Mouse (Mus musculus): ENCODE data around the gene St8sia2.

The St8sia2 gene

DNA sequence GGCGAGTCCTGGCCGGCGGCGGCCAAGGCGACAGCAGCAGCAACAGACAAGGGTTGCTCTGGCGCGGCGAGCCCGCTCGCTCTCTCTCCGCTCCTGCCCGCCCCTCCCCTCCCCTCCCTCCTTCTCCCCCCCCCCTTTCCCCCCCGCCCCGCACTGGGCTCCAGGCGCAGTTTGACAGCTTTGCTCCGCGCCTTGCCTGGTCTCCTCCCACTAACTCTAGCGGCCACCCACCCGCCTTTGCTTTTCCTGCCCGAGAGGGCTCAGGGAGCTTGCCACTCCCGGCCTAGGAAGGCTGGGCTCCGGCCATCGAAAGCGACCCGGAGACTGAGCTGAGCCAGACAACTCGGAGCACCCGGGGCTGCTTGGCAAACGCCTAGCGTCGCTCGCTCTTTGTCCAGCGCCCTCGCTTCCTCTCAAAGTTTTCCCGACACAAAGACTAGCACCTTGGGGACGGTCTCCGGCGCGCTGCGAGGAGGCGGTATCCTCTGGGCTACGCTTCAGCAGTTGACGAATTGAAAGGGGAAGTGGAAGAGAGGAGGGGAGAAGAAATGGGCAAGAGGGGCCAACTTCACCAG, at the start of gene St8sia2:
TSS of gene St8sia2 (minus strand) at position 90 of the 575 bp plus-strand sequence.
- DNase-seq (ENCODE audit: low spot score) = peak; percentile 72

DNA sequence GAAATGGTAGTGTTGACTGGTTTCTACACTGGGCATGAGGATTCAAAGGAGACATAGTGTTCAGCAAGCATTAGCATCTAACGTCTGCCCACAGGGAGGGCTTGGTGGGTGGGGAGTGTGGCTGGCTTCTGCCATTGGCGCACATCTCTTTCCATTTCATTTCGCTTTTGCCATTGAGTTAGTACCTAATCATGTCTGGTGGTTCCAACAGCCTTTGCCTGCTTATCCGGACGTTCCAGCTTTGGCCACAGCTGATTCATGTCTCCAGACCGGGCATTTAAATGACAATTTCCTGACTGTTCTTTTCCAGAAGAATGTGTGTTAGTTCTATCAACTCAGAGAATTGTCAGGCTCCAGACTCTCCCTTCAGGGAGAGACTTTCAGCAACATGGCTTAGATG, 47.6 kb upstream of the St8sia2 start:
- no peak for DNase-seq (ENCODE audit: low spot score)

GRCm38 (mm10) chr7:74060306-74060946, 46.9 kb upstream of the St8sia2 start:
- DNase-seq (ENCODE audit: low spot score) = no peak

DNA sequence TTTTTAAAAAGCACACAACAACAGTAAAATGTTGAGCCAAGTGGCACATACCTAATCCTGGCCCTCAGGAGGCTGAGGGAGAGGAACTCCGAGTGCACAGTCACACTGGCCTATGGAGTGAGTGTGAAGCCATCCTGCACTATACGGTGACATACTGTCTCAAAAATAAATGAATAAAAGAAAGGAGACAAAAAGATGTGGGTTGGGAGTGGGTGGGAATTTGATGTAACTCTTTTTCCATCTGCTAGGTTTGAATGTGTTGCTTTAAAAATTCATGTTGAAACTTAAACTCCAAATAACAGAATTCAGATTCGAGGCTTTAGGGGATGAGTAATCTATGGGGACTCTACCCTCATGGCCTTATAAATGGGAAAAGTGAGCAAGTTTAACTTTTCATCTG, 46.2 kb upstream of the St8sia2 start:
- no peak for DNase-seq (ENCODE audit: low spot score)

- DNase-seq (ENCODE audit: low spot score) = no peak
Measured at GRCm38 (mm10) chr7:74055753-74056152, 42.3 kb upstream of the St8sia2 start.

DNA sequence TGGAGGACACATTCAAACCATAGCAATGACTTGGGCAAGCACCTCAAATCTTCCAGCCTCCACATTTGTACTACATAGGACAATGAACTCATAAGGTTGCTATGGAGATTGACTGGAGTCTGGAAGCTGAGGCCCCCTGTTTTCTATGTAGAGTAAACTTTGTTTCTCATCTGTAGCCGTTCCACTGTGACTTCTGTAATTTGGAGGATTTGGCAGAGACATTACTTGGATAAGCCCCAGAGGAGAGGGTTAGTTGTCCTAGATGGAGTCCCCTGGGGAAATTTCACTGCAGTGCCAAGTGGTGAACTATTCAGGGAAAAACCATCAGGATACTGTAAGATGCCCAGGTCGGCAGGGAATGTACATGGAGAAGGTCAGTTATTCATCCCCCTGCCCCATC, 34.1 kb upstream of the St8sia2 start:
- no peak for DNase-seq (ENCODE audit: low spot score)

GRCm38 (mm10) chr7:74045166-74045957, 31.9 kb upstream of the St8sia2 start:
- DNase-seq (ENCODE audit: low spot score) = no peak

DNA sequence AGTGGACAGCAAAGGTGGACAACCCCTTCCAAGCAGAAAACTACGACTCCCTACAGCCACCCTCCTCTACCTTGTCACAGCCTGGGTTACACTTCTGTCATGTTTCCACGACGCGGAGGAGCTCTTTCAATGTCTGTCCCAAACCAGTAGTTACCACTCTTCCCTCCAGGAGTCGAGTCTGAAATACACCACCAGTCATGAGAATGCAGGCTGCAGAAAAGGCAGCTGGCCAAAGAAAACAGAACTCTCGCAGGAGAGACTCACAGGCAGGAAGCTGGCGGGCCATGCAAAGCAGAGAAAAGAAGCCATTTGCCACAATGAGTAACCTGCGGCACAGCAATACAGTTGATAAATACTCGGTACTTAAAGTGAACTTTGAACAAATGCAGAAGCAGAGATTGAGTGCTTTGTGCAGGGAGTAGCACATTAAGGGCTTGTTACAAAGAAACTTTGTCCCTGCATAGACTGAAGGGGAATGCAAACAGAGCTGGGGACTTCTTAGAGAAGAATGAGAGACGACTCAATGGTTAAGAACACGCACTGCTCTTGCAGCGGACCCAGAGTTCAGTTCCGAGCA, 30.2 kb upstream of the St8sia2 start:
- DNase-seq (ENCODE audit: low spot score) = peak; percentile 18

GRCm38 (mm10) chr7:74025007-74025406, 11.5 kb upstream of the St8sia2 start:
- DNase-seq (ENCODE audit: low spot score) = peak; percentile 48

DNA sequence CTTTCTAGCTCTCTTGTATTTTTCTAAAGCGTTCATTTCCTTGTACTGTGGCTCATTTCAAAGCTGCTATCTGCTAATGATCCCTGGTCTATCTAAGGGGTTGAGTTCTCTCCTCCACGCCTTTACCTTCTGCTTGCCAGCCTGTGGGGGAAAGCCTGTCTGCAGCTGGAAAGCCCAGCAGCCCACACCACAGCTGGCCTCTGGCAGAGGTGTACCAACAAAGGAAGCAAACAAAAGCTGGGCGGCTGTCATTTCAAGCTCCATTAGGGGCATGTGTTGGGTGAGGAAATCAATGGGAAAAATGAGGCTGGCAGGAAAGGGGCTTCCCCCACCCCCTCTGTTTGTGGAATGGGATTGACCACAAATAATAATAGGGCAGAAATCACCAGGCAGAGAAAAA, 10.7 kb upstream of the St8sia2 start:
- no peak for DNase-seq (ENCODE audit: low spot score)

- DNase-seq (ENCODE audit: low spot score) = no peak
Measured at GRCm38 (mm10) chr7:74022571-74022970, 9.1 kb upstream of the St8sia2 start.

- no peak for DNase-seq (ENCODE audit: low spot score)
Measured at GRCm38 (mm10) chr7:74021771-74022170, 8.3 kb upstream of the St8sia2 start.

- no peak for DNase-seq (ENCODE audit: low spot score)
Measured at GRCm38 (mm10) chr7:74016613-74017012, 3.1 kb upstream of the St8sia2 start.

DNA sequence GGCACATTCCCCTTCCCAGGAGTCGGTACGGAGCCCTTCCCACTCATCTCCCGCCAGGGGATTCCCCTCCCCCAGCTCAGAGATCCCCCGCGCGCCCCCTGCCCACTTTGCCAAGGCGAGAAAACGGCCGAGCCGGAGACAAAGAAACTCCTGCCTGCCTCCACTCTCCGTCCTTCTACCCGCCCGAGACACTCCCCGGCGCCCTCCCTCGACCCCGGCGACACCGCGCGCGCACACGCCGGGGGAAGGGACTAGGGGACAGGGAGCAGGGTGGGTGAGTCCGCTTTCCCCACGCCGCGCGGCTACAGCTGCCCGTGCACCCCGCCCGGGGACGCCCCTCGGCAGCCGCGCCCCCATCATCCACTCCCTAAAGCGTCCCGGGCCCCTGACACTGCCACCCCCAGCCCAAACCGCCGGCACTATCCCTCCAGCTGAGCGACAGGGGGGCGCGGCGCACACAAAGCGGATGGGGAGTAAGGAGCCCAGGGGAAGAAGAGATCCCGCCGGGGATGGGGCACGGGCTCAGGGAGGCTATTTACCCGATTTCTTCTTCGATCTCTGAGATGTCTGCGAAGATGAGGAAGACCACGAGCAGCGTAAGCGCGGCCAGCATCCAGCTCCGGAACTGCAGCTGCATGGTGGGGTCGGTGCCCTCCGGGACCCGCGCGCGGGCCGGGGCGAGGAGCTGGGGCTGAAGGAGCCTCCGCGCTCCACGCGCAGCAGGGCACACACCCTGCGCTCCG, 461 bp downstream of the St8sia2 start:
- DNase-seq (ENCODE audit: low spot score) = no peak

- no peak for DNase-seq (ENCODE audit: low spot score)
Measured at GRCm38 (mm10) chr7:74011976-74012857, 1.3 kb downstream of the St8sia2 start.

- no peak for DNase-seq (ENCODE audit: low spot score)
Measured at GRCm38 (mm10) chr7:74008946-74009542, 4.4 kb downstream of the St8sia2 start.

DNA sequence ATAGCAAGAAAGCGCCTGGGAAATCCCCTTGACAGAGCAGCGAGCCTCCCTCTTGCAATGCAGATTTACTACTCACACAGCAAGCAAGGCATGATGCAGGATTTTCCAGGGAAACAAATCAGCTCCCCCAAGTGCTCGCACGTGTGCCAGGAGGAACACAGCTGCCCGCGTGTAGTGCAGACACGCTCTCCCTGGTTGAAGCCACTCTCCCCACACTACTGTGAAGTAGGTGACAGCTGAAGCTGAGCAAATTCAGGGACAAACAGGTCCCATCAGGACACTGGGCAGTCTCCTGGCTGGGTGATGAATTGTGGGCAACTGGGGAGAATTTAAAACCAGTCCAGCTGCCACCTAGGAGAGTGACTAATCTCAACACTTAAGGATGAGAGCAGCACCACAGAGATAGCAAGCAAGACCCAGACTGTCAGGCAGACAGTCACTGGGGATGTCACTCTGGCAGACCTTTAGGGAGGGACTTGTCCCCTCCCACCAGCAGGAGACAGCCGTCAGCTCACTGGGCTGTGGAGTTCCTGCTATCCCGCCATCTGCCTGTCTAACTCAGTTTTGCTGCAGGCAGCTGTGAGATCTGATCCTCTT, 6.6 kb downstream of the St8sia2 start:
- DNase-seq (ENCODE audit: low spot score) = no peak

- DNase-seq (ENCODE audit: low spot score) = no peak
Measured at GRCm38 (mm10) chr7:74006364-74006763, 7.1 kb downstream of the St8sia2 start.

DNA sequence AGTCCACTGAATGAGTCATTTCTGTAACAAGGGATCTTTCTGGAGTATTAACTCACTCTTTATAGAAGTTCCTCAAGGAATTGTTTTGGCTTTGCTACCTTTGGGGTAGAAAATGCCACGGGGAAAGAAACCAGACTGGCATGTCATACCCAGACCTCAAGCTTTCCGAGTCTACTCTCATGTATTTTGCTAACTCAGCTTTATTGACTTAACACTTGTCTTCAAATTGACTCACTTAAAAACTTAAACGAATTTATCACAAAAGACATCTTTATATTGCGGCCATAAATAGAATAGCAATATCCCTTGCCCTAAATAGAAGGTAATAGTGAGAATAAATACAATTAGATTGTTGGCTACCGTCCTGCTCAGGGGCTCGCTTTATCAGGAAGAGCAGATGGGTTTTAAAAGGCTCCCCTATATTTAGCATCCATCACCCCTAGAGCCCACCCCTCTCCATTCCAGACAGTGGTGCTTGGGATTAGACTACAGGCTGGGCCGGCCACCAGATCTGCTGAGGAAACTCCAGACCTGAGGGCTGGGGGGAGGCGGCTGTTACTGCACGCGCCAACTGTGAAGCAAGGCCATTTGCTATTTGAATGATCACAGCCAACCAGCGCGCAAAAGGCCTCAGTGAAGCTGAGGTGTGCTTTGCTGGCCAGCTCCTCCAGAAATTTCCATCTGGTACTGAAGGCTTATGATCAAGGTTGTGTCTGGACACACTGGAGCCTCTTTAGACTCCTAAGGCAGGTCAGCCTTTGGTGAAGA, 12.6 kb downstream of the St8sia2 start:
- DNase-seq (ENCODE audit: low spot score) = no peak

- DNase-seq (ENCODE audit: low spot score) = no peak
Measured at GRCm38 (mm10) chr7:73989366-73989765, 24.1 kb downstream of the St8sia2 start.
